Mouse (Mus musculus) spleen, postnatal 36 days (tissue): ENCODE data around the gene Nupr1.

Experiments
- DNase-seq, 2 experiments: peaks; one replicate each; pipeline ENCODE4 v3.0.0; 2022; ENCODE audit warnings: low spot score in 2 of 2, mixed read lengths in 1 of 2

The Nupr1 gene

GRCm38 (mm10) chr7:126630824-126631518 lies at the start of gene Nupr1:
Nupr1 (minus strand) TSS chr7:126630861.
- DNase-seq = no peak

- no peak for DNase-seq
These were observed 49.0 kb upstream of the Nupr1 start for GRCm38 (mm10) chr7:126679683-126680082.

- no peak for DNase-seq
These were observed 48.1 kb upstream of the Nupr1 start for GRCm38 (mm10) chr7:126678545-126679341.

- no peak for DNase-seq
These were observed 46.1 kb upstream of the Nupr1 start for GRCm38 (mm10) chr7:126676631-126677220.

GRCm38 (mm10) chr7:126676207-126676606 lies 45.5 kb upstream of the Nupr1 start, which contains the start of gene Sult1a1:
Sult1a1 (minus strand) TSS chr7:126676432.
- DNase-seq = no peak

- no peak for DNase-seq
These were observed 44.4 kb upstream of the Nupr1 start for GRCm38 (mm10) chr7:126675104-126675503.

- DNase-seq = no peak
These were observed 41.5 kb upstream of the Nupr1 start for GRCm38 (mm10) chr7:126672111-126672510.

GRCm38 (mm10) chr7:126670152-126670551 lies 39.5 kb upstream of the Nupr1 start:
- no peak for DNase-seq

GRCm38 (mm10) chr7:126668452-126668851 lies 37.8 kb upstream of the Nupr1 start:
- no peak for DNase-seq

- no peak for DNase-seq
These were observed 36.9 kb upstream of the Nupr1 start for GRCm38 (mm10) chr7:126667495-126668090.

GRCm38 (mm10) chr7:126665269-126665668 lies 34.6 kb upstream of the Nupr1 start:
- DNase-seq = no peak

- no peak for DNase-seq
These were observed 33.0 kb upstream of the Nupr1 start for GRCm38 (mm10) chr7:126663646-126664045.

- no peak for DNase-seq
These were observed 29.1 kb upstream of the Nupr1 start for GRCm38 (mm10) chr7:126659771-126660170.

- no peak for DNase-seq
These were observed 26.9 kb upstream of the Nupr1 start for GRCm38 (mm10) chr7:126657522-126657921.

GRCm38 (mm10) chr7:126655695-126656094 lies 25.0 kb upstream of the Nupr1 start:
- DNase-seq = peak; percentile 58 to 64

GRCm38 (mm10) chr7:126653991-126654390 lies 23.3 kb upstream of the Nupr1 start:
- no peak for DNase-seq

- no peak for DNase-seq
These were observed 20.2 kb upstream of the Nupr1 start for GRCm38 (mm10) chr7:126650852-126651251.

GRCm38 (mm10) chr7:126649231-126650051 lies 18.8 kb upstream of the Nupr1 start, which contains the start of gene Sgf29:
Sgf29 (plus strand) TSS chr7:126649309.
- peak; percentile 91 to 92 for DNase-seq

- no peak for DNase-seq
These were observed 17.8 kb upstream of the Nupr1 start for GRCm38 (mm10) chr7:126648486-126648885.

- DNase-seq = no peak
These were observed 15.0 kb upstream of the Nupr1 start for GRCm38 (mm10) chr7:126645708-126646107.

- DNase-seq = no peak
These were observed 14.3 kb upstream of the Nupr1 start for GRCm38 (mm10) chr7:126644914-126645313.
